Mouse (Mus musculus): Measurements from ENCODE around the gene Arvcf. TPM values are rescaled to one million over a fixed set of nuclear protein-coding genes. Genes with fewer than 3 reads are reported as not detected.

Arvcf gene
- polyA plus RNA-seq, 1 experiment from 2014 or later = 70.2 TPM

DNA sequence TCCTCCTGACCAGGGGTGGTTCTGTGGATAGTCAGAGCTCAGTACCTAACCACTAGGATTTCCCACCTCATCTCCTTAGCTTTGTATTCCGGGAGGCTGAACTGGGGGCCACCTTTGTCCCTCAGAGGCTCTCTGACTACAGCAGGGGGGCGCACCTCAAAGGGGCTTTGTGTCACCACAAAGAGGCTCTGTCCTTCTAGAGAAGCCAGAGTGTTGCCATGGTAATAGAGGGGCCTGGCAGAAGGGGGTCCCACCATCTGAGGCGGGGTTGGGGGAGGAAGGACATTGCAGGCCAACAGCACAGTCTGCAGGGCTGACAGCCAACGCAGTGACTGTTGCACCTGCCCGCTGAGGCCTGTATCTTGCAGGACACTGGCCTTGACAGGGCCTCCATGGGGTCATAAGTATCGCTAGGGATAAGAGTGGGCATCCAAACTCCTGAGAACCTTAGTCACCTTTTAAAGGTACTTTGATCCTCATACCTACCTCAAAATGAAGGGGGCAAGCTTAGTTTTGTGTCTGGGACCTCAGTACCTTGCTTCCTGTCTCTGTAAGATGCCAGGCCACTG is 32.6 kb downstream of the Arvcf start:
- Histone ChIP-seq H3K4me2 (ENCODE audit: low read length) (no peak overlapping the region), H3K9ac (replicated peaks; ENCODE audit: low read length) (peak overlapping the region; percentile 34; the same call in 1 of the 2 replicates), H3K9me3 (ENCODE audit: control insufficient read depth, low read length) (no peaks in the 10 kb centered on the region), H3K4me1 (ENCODE audit: control insufficient read depth, insufficient read depth, low read length) (peaks cover 50% of the 10 kb centered on the region), H3K36me3 (ENCODE audit: control insufficient read depth, insufficient read depth, low read length) (no peaks in the 10 kb centered on the region), H3K4me3 (replicated peaks; ENCODE audit: low read depth, low read length) (no peak overlapping the region), H3K27me3 (ENCODE audit: control insufficient read depth, insufficient read depth, low read length) (no peaks in the 10 kb centered on the region), H3K27ac (replicated peaks; ENCODE audit: low read depth, low read length) (peak overlapping the region; percentile 74)
- DNase-seq = peak; percentile 82
- 5% methylated on average over 6 of the region's 6 CpGs for WGBS
- peak; percentile 79 for ATAC-seq (ENCODE audit: low FRiP score, low TSS enrichment)

DNA sequence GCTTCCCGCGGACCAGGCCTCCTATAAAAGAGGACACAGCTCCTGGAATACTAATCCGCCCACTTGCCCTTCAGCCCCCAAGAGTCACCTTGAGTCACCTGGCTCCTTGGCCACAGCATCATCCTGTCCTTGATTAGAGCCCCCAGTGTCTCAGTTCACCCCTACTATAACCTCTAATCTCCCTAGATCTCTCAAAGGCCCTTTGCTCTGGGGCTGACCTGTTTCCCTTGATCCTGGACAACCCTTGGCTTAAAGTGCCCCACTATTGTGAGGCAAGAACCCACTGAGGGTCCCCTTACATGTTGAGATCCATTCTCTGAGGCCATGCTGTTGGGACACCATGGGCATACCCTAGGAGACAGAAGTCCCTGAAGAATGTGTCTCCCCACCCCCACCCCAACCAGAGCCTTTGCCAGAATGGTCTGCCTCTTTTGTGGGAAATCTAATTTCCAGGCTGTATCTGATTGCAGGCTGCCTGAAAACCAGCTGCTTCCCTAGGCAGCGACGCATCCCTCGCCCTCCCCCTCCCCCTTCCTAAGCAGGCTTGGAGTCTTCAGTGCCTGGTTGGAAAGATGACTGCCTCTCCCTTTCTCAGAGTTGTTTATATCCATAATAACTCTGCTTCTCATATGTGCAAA is 33.8 kb downstream of the Arvcf start:
- no peaks in the 10 kb centered on the region for H3K9me3 ChIP-seq (ENCODE audit: control insufficient read depth, low read length)
- peak overlapping the region; percentile 74 for H3K27ac ChIP-seq (replicated peaks; ENCODE audit: low read depth, low read length)
- no peaks in the 10 kb centered on the region for H3K36me3 ChIP-seq (ENCODE audit: control insufficient read depth, insufficient read depth, low read length)
- DNase-seq = peak; percentile 84
- ATAC-seq (ENCODE audit: low FRiP score, low TSS enrichment) = peak; percentile 44
- H3K27me3 ChIP-seq (ENCODE audit: control insufficient read depth, insufficient read depth, low read length) = no peaks in the 10 kb centered on the region
- H3K9ac ChIP-seq (replicated peaks; ENCODE audit: low read length) = no peak overlapping the region
- H3K4me3 ChIP-seq (replicated peaks; ENCODE audit: low read depth, low read length) = no peak overlapping the region
- WGBS = 38% methylated on average over 6 of the region's 6 CpGs
- H3K4me1 ChIP-seq (ENCODE audit: control insufficient read depth, insufficient read depth, low read length) = peaks cover 50% of the 10 kb centered on the region
- no peak overlapping the region for H3K4me2 ChIP-seq (ENCODE audit: low read length)

DNA sequence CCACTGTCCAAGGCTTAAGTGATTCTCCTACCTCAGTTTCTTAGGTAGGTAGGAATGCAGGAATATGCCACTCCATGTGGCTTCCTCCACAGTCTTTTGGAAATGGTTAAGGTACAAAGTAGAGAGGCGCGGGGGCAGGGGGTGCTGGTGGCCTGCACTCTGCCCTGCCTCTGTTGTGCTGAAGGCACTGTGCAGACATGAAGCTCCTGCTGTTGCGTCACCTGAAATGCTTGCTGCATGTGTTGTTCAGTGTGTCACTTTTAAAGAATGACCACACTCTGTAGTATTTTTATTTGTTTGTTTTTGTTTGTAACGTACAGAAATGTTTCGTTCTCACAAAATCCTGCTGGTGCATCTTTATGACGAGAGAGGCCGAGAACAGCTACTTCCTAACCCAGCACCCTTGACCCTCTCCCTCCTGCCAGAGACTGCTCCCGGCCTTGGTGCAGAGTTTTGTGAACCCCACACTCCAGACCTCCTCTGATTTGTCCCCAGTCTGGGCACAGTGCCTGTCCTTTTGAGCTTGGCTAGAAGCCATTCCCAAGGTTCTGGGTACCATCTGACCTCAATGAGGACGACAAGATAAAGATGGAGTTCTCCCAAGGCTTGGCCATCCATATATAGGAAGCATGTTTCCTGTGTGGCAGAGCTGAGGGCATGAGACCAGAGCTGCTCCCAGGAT is 35.2 kb downstream of the Arvcf start:
- H3K36me3 ChIP-seq (ENCODE audit: control insufficient read depth, insufficient read depth, low read length) = no peaks in the 10 kb centered on the region
- no peak overlapping the region for H3K4me3 ChIP-seq (replicated peaks; ENCODE audit: low read depth, low read length)
- no peaks in the 10 kb centered on the region for H3K9me3 ChIP-seq (ENCODE audit: control insufficient read depth, low read length)
- H3K27me3 ChIP-seq (ENCODE audit: control insufficient read depth, insufficient read depth, low read length) = no peaks in the 10 kb centered on the region
- DNase-seq = no peak
- 0 out of 2 replicates have a peak overlapping the region, but pooled peaks have one; percentile 26 for H3K27ac ChIP-seq (replicated peaks; ENCODE audit: low read depth, low read length)
- H3K4me1 ChIP-seq (ENCODE audit: control insufficient read depth, insufficient read depth, low read length) = peaks cover 57% of the 10 kb centered on the region
- WGBS = 78% methylated on average over 9 of the region's 9 CpGs
- ATAC-seq (ENCODE audit: low FRiP score, low TSS enrichment) = no peak
- H3K4me2 ChIP-seq (ENCODE audit: low read length) = no peak overlapping the region
- 0 out of 2 replicates have a peak overlapping the region, but pooled peaks have one; percentile 6 for H3K9ac ChIP-seq (replicated peaks; ENCODE audit: low read length)

DNA sequence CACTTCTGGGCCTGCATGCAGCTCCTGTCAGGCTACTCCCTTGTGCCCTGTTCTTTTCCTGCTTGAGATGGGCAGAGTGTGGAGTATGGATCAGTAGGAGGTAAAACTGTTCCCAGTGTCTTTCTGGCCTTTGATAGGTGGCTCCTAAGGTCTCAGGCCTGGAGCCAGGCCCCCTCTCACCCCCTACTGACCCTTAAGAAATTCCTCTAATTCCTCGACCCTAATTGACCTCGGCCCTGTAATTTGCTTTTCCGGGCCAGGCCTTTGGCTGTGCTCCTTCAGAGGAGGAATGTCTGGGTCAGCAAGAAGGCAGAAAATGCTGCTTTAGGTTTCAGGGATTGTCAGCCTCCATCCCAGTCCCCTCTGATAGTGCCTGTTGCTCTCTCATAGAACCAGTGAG is 35.8 kb downstream of the Arvcf start:
- Histone ChIP-seq H3K9ac (replicated peaks; ENCODE audit: low read length) (0 out of 2 replicates have a peak overlapping the region, but pooled peaks have one; percentile 6), H3K27me3 (ENCODE audit: control insufficient read depth, insufficient read depth, low read length) (no peaks in the 10 kb centered on the region), H3K36me3 (ENCODE audit: control insufficient read depth, insufficient read depth, low read length) (no peaks in the 10 kb centered on the region), H3K9me3 (ENCODE audit: control insufficient read depth, low read length) (no peaks in the 10 kb centered on the region), H3K4me1 (ENCODE audit: control insufficient read depth, insufficient read depth, low read length) (peaks cover 61% of the 10 kb centered on the region), H3K4me3 (replicated peaks; ENCODE audit: low read depth, low read length) (no peak overlapping the region), H3K4me2 (ENCODE audit: low read length) (no peak overlapping the region), H3K27ac (replicated peaks; ENCODE audit: low read depth, low read length) (peak overlapping the region; percentile 37; the same call in 1 of the 2 replicates)
- DNase-seq = no peak
- ATAC-seq (ENCODE audit: low FRiP score, low TSS enrichment) = no peak
- 16% methylated on average over 3 of the region's 3 CpGs for WGBS

DNA sequence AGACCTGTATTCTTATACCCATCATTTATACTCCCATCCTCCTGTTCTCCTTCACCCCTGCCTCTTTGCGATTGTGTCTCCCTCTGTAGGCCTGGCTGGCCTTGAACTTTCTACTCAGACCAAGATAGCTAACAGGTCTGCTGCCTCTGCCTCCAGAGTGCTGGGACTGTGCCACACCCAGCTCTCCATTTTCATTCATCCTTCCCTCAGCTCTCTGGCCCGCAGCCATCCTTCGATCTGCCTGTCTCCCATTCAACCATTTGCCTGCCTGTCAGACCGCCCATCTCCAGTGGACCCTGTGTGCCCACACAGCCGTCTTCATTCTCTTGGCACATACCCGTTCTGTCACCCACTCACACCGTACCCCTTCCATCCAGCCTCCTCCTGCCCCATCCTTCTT is 36.2 kb downstream of the Arvcf start:
- no peak overlapping the region for H3K4me2 ChIP-seq (ENCODE audit: low read length)
- H3K27ac ChIP-seq (replicated peaks; ENCODE audit: low read depth, low read length) = peak overlapping the region; percentile 37; the same call in 1 of the 2 replicates

DNA sequence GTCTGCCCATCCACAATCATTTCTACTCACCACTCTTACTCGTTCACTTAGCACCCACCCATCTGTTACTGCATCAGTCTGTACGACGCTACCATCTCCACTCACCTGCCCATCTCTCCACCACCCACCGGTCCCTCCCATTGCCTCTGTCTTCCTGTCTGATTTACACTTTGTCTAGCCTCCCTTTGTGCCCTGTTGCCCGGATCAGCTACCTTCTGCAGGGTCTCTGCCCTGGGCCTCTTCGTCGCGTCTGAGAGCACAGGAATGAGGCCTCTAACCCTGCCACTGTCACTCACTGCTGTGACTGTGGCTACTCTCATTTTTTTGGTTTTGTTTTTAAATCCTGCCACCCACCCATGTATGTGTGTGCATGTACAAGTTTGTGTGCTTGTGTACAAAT is 36.7 kb downstream of the Arvcf start:
- Histone ChIP-seq H3K9me3 (ENCODE audit: control insufficient read depth, low read length) (no peaks in the 10 kb centered on the region), H3K4me3 (replicated peaks; ENCODE audit: low read depth, low read length) (no peak overlapping the region), H3K4me1 (ENCODE audit: control insufficient read depth, insufficient read depth, low read length) (peaks cover 60% of the 10 kb centered on the region), H3K27me3 (ENCODE audit: control insufficient read depth, insufficient read depth, low read length) (no peaks in the 10 kb centered on the region), H3K36me3 (ENCODE audit: control insufficient read depth, insufficient read depth, low read length) (no peaks in the 10 kb centered on the region), H3K4me2 (ENCODE audit: low read length) (no peak overlapping the region), H3K9ac (replicated peaks; ENCODE audit: low read length) (no peak overlapping the region), H3K27ac (replicated peaks; ENCODE audit: low read depth, low read length) (0 out of 2 replicates have a peak overlapping the region, but pooled peaks have one; percentile 37)
- ATAC-seq (ENCODE audit: low FRiP score, low TSS enrichment) = no peak
- 44% methylated on average over 8 of the region's 8 CpGs for WGBS
- no peak for DNase-seq

More for the DNA sequence above, 36.2 kb downstream of the Arvcf start:
- Histone ChIP-seq H3K4me3 (replicated peaks; ENCODE audit: low read depth, low read length) (no peak overlapping the region), H3K4me1 (ENCODE audit: control insufficient read depth, insufficient read depth, low read length) (peaks cover 64% of the 10 kb centered on the region), H3K27me3 (ENCODE audit: control insufficient read depth, insufficient read depth, low read length) (no peaks in the 10 kb centered on the region), H3K9me3 (ENCODE audit: control insufficient read depth, low read length) (no peaks in the 10 kb centered on the region), H3K36me3 (ENCODE audit: control insufficient read depth, insufficient read depth, low read length) (no peaks in the 10 kb centered on the region), H3K9ac (replicated peaks; ENCODE audit: low read length) (no peak overlapping the region)
- DNase-seq (peak; percentile 28), ATAC-seq (ENCODE audit: low FRiP score, low TSS enrichment) (no peak)
- WGBS = 54% methylated on average over 7 of the region's 7 CpGs

DNA sequence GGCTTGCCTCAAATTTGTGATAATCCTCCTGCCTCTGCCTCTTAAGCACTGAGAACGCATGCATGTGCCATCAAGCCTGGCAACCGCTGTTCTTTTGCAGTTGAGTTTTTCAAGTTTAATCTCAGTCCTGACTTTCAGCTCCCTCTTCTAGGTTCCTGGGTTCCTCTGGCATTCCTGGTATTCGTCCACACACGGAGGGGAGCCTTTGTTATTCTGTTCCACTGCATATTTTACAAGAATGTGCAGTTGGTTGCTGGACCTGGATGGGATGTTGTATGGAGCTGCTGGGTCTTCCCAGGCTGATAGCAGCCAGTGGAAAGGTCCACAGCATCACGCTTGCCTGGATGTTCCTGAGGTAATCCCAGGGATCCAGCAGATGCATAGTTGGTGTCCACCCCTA is 37.4 kb downstream of the Arvcf start:
- H3K9ac ChIP-seq (replicated peaks; ENCODE audit: low read length) = no peak overlapping the region
- no peaks in the 10 kb centered on the region for H3K9me3 ChIP-seq (ENCODE audit: control insufficient read depth, low read length)
- H3K36me3 ChIP-seq (ENCODE audit: control insufficient read depth, insufficient read depth, low read length) = no peaks in the 10 kb centered on the region
- ATAC-seq (ENCODE audit: low FRiP score, low TSS enrichment) (no peak), DNase-seq (no peak)
- H3K4me1 ChIP-seq (ENCODE audit: control insufficient read depth, insufficient read depth, low read length) = peaks cover 53% of the 10 kb centered on the region
- no peaks in the 10 kb centered on the region for H3K27me3 ChIP-seq (ENCODE audit: control insufficient read depth, insufficient read depth, low read length)
- 61% methylated on average over 5 of the region's 5 CpGs for WGBS
- H3K27ac ChIP-seq (replicated peaks; ENCODE audit: low read depth, low read length) = no peak overlapping the region
- H3K4me3 ChIP-seq (replicated peaks; ENCODE audit: low read depth, low read length) = no peak overlapping the region
- H3K4me2 ChIP-seq (ENCODE audit: low read length) = no peak overlapping the region

DNA sequence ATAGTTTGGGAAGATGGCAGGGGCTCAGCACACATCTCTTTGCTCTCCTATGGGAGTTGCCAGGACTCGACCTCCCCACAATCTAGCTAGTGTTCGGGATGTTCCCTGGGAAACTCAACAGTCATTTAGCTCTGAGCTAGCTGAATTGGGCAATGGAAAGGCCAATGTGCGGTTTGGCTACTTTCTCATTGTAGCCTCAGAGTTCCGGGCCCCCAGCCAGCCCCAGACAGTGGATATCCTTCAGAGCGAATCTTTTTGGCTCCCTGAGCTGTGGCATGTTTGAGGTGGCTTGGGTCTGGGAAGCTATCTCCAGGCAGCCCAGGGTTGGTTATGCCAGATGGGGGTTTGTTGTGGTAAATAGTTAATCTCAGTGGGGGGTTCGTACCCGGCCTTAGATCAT is 38.5 kb downstream of the Arvcf start:
- ATAC-seq (ENCODE audit: low FRiP score, low TSS enrichment) (no peak), DNase-seq (no peak)
- Histone ChIP-seq H3K4me1 (ENCODE audit: control insufficient read depth, insufficient read depth, low read length) (peaks cover 42% of the 10 kb centered on the region), H3K4me2 (ENCODE audit: low read length) (no peak overlapping the region), H3K9me3 (ENCODE audit: control insufficient read depth, low read length) (no peaks in the 10 kb centered on the region), H3K36me3 (ENCODE audit: control insufficient read depth, insufficient read depth, low read length) (no peaks in the 10 kb centered on the region), H3K27me3 (ENCODE audit: control insufficient read depth, insufficient read depth, low read length) (no peaks in the 10 kb centered on the region), H3K27ac (replicated peaks; ENCODE audit: low read depth, low read length) (no peak overlapping the region), H3K4me3 (replicated peaks; ENCODE audit: low read depth, low read length) (no peak overlapping the region), H3K9ac (replicated peaks; ENCODE audit: low read length) (no peak overlapping the region)
- 77% methylated on average over 7 of the region's 7 CpGs for WGBS

All from midbrain, embryonic 14.5 days (tissue).